ENCODE assay signal across 12 mouse cellular contexts in the genomic region with DNA sequence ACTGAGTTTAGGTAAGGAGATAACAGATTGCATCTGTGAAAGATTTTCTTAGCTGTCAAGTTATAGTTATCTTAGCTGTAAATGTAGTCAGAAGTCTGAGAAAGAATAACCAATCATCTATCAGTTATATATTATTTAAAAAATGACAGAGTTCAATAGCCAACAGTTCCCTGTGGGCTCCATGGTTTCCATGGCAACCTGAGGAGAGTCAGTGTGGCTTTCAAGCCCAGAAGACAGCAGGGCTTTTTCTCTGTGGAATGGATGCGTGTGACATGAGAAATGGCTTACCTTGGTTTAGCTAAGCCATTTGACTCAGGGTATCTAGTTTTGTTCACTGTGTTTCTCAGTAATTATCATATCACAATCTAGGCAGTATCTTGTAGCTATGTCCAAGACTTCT.
"Had no signal": no experiment of that assay in that cellular context is flagged by ENCODE, and none has a peak within 500 bp of the region (broad histone marks: within the 10 kb centered on the region; RNA-seq: fewer than 3 reads in every experiment).

No protein-coding gene starts in this region.

- H3K4me2 ChIP-seq: liver, embryonic 11.5 days; liver, embryonic 15.5 days; midbrain, embryonic 12.5 days had no signal

- H3K36me3 ChIP-seq: limb, embryonic 10.5 days; liver, embryonic 15.5 days; midbrain, embryonic 12.5 days had no signal

- H3K4me3 ChIP-seq: left cerebral cortex, adult 2 months; limb, embryonic 10.5 days; liver, embryonic 15.5 days; midbrain, embryonic 12.5 days had no signal

- H3K9ac ChIP-seq: liver, embryonic 15.5 days; midbrain, embryonic 12.5 days had no signal

- H3K27me3 ChIP-seq: liver, embryonic 15.5 days had no signal

- H3K4me1 ChIP-seq: limb, embryonic 10.5 days; liver, embryonic 15.5 days had no signal

- H3K9me3 ChIP-seq: limb, embryonic 10.5 days; liver, embryonic 15.5 days; midbrain, embryonic 12.5 days had no signal

- ATAC-seq: lung, postnatal 0 days had no signal

- H3K27ac ChIP-seq: limb, embryonic 10.5 days; liver, embryonic 15.5 days; midbrain, embryonic 12.5 days had no signal

- DNase-seq: kidney, adult 2 months; kidney, postnatal 25 days; lung, adult 2 months; lung, postnatal 4 days; thymus, adult 18-20 months; thymus, postnatal 14 days had no signal
